Mouse (Mus musculus) c-Kit-negative CD71-positive TER-119-positive erythroid progenitor cells, embryonic 14.5 days (primary cell): ENCODE measurements around the gene Gm6583.

ENCODE experiments used
- DNase-seq: peaks from one replicate; pipeline ENCODE4 v3.0.0-alpha.2; 2013; ENCODE audit warnings: low read depth, low spot score

Gm6583 gene

DNA sequence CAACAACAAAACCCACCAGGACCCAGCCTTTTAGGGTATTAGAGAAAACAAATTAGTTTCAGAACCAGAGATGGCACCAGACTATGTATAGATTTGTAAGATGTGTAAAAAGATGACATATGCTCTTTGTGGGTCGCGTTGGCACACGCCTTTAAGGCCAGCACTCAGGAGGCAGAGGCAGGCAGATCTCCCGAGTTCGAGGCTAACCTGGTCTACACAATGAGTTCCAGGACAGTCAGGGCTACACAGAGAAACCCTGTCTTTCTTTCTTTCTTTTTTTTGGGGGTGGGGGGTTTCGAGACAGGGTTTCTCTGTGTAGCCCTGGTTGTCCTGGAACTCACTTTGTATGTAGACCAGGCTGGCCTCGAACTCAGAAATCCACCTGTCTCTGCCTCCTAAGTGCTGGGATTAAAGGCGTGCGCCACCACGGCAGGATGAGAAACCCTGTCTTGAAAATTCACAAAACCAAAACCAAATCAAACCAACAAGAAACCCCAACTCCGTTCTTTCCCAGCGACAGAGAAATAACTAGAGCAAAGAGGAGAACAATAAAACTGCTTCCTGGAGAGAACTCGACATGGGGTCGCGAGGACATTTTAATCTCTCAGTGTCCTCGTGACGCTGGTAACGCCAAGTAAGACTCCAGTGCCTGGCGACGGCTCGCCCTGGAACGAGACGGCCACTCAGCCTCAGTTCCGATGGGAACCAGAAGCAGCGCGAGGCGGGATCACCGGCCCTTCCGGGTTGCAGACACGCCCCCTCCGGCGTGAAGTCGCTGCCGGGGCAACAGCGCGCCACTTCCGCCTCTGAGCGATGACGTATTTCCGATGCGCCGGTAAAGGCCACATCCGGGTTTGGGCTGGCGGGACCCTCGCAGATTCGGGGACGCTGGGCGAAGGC is 30.0 kb downstream of the Gm6583 start, which contains the start of gene Tfip11:
TSS of gene Tfip11 (plus strand) at position 813 of the 900 bp plus-strand sequence.
- peak; percentile 83 for DNase-seq

DNA sequence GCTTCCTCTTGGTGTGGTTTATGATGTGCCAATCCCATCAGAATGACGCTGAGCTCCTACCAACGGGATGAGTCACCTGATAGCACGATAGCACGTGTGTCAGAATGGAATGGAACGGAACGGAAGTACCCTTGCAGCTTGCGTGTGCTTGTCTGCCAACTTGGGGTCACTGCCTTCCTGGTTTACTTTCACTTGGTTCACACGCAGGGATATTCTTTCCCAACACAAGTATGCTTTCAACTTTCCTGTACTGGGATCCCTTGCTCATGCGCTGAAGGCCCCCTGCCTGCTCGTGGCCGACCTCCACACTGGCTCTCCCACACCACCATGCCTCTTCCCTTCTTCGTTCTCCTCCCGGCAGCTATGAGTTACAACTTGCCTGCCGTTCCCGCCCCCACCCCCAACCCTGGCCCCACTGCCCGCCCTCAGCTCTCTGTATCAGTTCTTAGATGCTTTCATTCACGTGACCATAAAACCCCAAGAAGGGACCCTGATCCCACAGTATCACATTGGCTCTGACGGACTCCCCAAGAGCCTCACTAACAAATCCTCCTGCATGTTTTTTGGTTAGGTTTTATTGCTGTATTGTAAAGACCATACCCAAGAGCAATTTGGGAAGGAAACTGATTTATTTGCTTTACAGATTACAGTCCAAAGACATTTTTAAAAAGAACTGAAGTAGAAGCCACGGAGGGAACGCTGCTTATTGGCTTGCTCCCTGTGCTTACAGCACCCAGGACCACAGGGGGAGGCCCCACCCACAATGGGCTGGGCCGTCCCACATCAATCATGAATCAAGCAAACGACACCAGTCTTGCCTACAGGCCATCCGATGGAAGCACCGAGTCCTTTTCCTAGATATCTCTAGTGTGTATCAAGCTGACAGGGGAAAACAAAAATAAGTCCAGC is 30.9 kb downstream of the Gm6583 start:
- DNase-seq: peak; percentile 44

DNA sequence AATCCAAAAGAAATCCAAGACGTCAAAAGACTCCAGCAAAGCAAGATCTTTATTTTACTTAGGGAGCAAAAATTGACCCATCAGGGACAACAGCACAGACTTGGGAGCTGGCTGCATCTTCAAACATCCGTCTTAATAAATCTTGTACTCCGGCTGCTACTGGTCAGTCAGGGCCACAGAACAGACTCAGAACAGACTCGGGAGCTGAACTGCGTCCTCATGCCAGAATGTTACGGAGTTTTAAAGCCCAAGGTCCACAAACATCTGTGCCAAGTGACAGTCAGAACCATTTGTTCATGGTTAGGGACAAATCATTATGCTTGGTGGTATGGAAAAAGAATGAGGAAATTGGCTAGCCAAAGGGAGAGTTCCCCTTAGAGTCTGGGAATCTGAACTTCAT is 32.6 kb downstream of the Gm6583 start:
- no peak for DNase-seq

DNA sequence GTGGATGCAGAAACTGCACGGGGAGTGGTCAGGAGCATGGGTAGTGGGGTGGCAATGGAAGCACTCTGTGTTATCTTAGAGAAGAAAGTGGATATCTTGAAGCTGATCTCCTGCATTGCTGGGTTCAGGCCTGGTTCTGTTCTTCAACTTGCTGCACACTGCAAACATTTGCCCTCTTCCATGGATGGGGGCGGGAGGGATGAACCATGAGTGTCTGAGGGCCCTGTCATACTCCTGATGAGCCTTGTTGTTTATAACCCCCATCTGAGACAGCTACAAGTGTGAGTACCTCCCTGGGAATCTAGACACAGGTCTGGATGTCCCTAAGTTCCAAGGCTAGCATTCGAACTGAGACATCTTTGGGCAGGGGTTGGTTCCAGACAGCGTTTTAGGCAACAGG is 34.5 kb downstream of the Gm6583 start:
- no peak for DNase-seq

- DNase-seq: no peak
These were observed 34.9 kb downstream of the Gm6583 start for GRCm38 (mm10) chr5:112320936-112321335.

GRCm38 (mm10) chr5:112320379-112320778 is 35.5 kb downstream of the Gm6583 start:
- no peak for DNase-seq

GRCm38 (mm10) chr5:112319343-112319742 is 36.5 kb downstream of the Gm6583 start:
- DNase-seq: peak; percentile 24

DNA sequence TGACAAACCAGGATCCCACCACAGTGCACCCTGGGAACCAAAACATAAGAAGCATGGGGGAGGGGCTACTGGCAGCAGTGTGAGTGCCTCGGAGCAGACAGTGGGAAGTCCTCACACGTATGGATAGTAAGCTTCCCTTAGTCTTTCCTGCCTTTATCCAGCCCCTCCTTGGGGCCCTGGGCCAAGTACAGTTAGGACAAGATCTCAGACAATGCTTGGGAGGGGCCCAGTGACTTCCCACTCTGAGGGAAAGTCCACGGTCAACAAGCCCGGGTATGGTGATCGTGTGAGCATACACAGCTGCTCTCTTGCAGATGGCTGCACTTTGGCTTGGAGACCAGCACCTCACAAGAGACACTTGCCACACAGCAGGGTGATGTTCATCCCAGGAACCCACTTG is 38.5 kb downstream of the Gm6583 start:
- DNase-seq: no peak

GRCm38 (mm10) chr5:112316468-112316867 is 39.4 kb downstream of the Gm6583 start:
- no peak for DNase-seq

DNA sequence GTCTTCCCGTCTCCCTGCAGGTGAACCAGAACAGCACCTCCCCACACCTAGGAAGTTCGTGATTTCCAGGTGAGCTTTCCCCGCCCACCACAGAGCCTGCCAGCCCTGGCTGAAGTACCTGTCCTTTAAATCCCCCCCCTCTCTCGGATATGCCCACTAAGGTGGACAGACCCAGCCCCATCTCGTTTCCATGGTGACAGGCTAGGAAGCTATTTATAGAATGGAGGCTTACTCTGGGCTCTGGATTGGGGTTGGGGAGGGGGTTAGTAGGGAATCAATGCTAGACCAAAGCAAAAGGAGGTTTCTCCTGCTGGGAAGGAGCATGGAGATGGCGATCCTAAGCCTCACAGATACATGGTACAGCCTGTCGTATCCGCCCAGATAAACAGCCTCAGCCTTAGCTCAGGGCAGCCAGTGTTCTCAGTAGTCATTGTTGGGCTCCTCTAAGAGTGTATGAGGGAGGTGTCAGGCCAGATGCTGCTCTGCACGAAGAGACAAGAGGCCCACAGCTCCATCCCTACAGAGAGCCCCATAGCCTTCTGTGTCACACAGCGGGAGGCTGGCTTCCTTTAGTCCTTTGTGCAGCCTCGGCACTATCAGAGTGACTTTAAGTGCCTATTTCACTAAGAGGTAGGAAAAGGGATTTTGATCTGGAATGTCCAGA is 42.5 kb downstream of the Gm6583 start:
- no peak for DNase-seq

DNA sequence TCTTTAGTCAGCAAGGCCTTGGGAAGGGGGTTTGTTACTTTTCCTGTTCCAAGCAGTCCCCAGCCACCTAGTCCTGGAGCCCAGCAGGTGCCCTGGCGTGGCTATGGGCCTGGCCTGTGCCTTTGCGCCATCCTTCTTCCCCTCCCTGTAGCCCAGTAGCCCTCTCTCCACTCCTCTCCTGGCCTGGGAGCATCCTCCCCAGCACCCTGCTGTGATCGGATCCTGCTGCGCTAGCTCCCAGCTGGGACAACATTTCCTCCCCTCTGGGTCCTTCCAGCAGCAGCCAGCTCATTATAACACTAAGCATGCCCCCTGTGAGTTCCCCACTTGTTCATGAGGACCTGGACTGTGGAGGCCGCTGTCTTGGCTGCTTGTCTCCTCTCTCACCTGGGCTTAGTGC is 50.0 kb downstream of the Gm6583 start:
- DNase-seq: no peak
